Mouse (Mus musculus) gastrocnemius, adult 2 months (tissue): Measurements from ENCODE around the gene Fam69a. TPM values are rescaled to one million over a fixed set of nuclear protein-coding genes. Genes with fewer than 3 reads are reported as not detected.
A peak's percentile ranks its signal among the peaks of the same experiment; 100 is the strongest.

Source experiments
- DNase-seq: peaks from one replicate; pipeline ENCODE4 v3.0.0; 2022
- H3K27ac ChIP-seq: fragments of 200-600 bp; 2 replicates; pipeline ENCODE4 v1.8.1; 2022; ENCODE audit warnings: mild to moderate bottlenecking
- H3K4me3 ChIP-seq: fragments of 200-600 bp; 2 replicates; pipeline ENCODE4 v1.8.1; 2022; ENCODE audit warnings: mild to moderate bottlenecking, moderate library complexity
- CTCF ChIP-seq: fragments of 200-600 bp; IDR thresholded peaks from 2 replicates; pipeline ENCODE4 v1.8.1; 2022; ENCODE audit warnings: antibody characterized with exemption, mild to moderate bottlenecking, moderate library complexity
- intact Hi-C: fragments of 180-260 bp; cut with DNase I; formaldehyde crosslinking; loops from one replicate; pipeline ENCODE4 v1.15.1; 2025
- total RNA-seq, 2 experiments: library from RNA; stranded (reverse); gene quantifications; 2 replicates each; pipeline ENCODE4 v1.2.3; 2021

Gene Fam69a
- total RNA-seq, 2 experiments from 2014 or later, result 19.8 to 26.1 TPM

- intact Hi-C loops, result no loop called here
- DNase-seq, result no peak
- no peak overlapping the region for H3K4me3 ChIP-seq
- no peak overlapping the region for H3K27ac ChIP-seq
- TF ChIP-seq CTCF, result no peak
Measured at GRCm38 (mm10) chr5:108009721-108010120, 22.8 kb upstream of the Fam69a start.

- peak; percentile 76 for TF ChIP-seq CTCF
- DNase-seq, result no peak
- H3K4me3 ChIP-seq, result no peak overlapping the region
- intact Hi-C loops, result loop anchor here (1.0 kb wide), 1 partner anchor 85 kb away; no protein-coding TSS in a partner anchor
- no peak overlapping the region for H3K27ac ChIP-seq
Measured at GRCm38 (mm10) chr5:108005134-108005533, 18.2 kb upstream of the Fam69a start.

- no peak for TF ChIP-seq CTCF
- Histone ChIP-seq H3K4me3 (no peak overlapping the region), H3K27ac (peak overlapping the region; percentile 51; the same call in 1 of the 2 replicates)
- intact Hi-C loops, result no loop called here
- DNase-seq, result no peak
Measured at GRCm38 (mm10) chr5:108002734-108003133, 15.8 kb upstream of the Fam69a start.

GRCm38 (mm10) chr5:108000776-108001548 lies 14.1 kb upstream of the Fam69a start:
- peak overlapping the region; percentile 92 for H3K27ac ChIP-seq
- peak; percentile 78 for DNase-seq
- no peak; the same call in 1 of the 2 replicates for TF ChIP-seq CTCF
- H3K4me3 ChIP-seq, result peak overlapping the region; percentile 88
- intact Hi-C loops, result no loop called here

DNA sequence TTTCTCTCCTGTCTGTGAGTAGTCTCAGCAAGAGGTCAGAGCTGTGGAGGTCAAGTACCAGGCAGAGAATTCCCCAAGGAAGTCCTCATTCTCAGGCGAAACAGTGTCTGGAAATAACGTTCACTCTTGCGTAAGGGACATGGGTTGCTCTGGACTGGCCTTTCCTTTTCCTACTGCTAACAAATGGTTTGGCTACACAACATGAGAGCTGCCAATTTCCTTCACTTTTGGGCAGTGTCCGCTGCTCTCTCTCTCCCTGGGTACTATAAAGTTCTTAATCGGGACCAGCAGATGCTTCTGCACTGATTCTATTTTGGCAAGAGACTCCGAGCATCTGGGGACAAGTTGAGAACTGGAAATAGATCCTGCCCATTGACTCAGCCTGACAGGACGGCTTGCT lies 10.8 kb upstream of the Fam69a start:
- intact Hi-C loops, result no loop called here
- Histone ChIP-seq H3K4me3 (peak overlapping the region; percentile 39), H3K27ac (peak overlapping the region; percentile 86)
- no peak for TF ChIP-seq CTCF
- DNase-seq, result peak; percentile 79

GRCm38 (mm10) chr5:107995936-107996335 lies 9.1 kb upstream of the Fam69a start:
- Histone ChIP-seq H3K4me3 (no peak overlapping the region), H3K27ac (peak overlapping the region; percentile 86)
- DNase-seq, result no peak
- TF ChIP-seq CTCF, result no peak
- intact Hi-C loops, result no loop called here

- Histone ChIP-seq H3K27ac (peak overlapping the region; percentile 96), H3K4me3 (peak overlapping the region; percentile 93)
- intact Hi-C loops, result loop anchor here (5.0 kb wide), 1 partner anchor 41 kb away; no protein-coding TSS in a partner anchor
- DNase-seq, result no peak
- TF ChIP-seq CTCF, result no peak
Measured at GRCm38 (mm10) chr5:107987835-107988251, 958 bp upstream of the Fam69a start.

DNA sequence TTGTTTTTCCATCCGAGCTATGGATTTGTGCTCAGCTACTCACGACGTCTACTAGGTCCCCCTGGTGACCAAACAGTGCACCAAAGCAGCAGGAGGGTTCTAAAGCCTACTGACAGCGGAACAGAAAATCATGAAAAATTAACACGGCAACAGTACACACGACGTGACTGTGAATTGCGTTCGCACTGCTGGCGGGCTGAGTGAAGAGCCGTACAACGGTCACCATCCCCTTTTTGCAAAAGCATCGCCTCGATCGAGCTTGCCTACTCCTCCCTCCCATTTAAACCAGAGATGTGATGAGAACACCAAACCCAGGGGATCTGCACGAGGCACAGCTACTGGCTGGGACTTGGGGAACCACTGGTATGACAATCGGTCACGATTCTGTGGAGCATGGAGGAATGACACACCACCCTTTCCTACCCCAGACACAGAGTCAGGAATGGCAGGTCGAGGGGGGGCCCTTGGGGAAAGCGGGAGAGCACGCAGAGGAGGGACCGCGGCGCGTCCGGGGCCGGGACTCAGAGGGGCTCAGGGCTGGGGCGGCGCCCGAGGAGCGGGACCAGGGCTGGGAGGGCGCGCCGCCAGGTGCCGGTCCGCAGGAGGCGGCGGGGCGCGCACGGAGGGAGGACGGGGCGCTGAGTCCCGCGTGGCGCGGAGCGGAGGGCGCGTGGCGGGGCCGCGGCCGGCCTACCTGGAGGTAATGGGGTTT lies 474 bp downstream of the Fam69a start:
- intact Hi-C loops, result loop anchor here (1.0 to 5.0 kb wide), 2 partner anchors 39 to 65 kb away; no protein-coding TSS in a partner anchor
- Histone ChIP-seq H3K27ac (peak overlapping the region; percentile 96), H3K4me3 (peak overlapping the region; percentile 93)
- peak; percentile 63 for DNase-seq
- TF ChIP-seq CTCF, result peak; percentile 76

GRCm38 (mm10) chr5:107983946-107984345 lies 2.9 kb downstream of the Fam69a start:
- no peak for DNase-seq
- H3K27ac ChIP-seq, result peak overlapping the region; percentile 67
- intact Hi-C loops, result no loop called here
- TF ChIP-seq CTCF, result no peak
- no peak overlapping the region for H3K4me3 ChIP-seq

DNA sequence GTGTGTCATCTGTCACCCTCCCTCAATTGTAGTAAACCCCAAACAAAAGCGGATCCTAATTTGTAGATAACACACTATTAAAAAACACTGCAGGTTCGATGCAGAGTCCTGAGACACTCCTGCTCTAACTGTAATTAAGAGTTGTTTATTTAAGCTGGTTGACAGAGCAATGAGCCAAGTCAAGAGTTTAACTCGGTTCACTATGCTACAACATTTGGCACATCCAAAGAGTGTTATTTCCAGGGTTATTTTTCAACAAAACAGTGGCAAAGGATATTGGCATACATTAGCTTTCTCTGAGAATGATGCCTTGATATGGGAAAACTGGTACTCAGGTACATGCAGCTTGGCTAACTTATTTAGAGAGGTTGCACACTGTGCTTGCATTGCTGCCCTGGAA lies 4.9 kb downstream of the Fam69a start:
- Histone ChIP-seq H3K27ac (peak overlapping the region; percentile 72; the same call in 1 of the 2 replicates), H3K4me3 (no peak overlapping the region)
- TF ChIP-seq CTCF, result no peak
- DNase-seq, result no peak
- intact Hi-C loops, result no loop called here

DNA sequence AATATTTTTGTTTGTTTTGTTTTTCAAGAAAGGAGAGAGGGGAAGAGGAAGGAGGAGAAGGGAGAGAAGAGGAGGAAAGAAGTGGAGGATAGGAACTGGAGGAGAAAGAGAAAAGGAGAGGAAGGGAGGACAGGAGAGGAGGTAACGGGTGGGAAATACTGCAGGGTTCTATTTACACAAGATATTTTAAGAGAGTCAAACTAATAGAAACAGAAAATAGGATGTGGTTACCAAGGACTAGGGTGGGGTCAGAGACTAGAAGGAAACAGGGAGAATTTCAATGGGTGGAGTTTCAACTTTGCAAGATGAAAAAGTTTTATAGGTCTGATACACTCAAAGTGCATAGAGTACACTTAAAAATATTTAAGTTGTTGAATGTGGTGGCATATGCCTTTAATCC lies 7.0 kb downstream of the Fam69a start:
- intact Hi-C loops, result loop anchor here (2.0 kb wide), 1 partner anchor 17 kb away; no protein-coding TSS in a partner anchor
- H3K27ac ChIP-seq, result peak overlapping the region; percentile 72

DNA sequence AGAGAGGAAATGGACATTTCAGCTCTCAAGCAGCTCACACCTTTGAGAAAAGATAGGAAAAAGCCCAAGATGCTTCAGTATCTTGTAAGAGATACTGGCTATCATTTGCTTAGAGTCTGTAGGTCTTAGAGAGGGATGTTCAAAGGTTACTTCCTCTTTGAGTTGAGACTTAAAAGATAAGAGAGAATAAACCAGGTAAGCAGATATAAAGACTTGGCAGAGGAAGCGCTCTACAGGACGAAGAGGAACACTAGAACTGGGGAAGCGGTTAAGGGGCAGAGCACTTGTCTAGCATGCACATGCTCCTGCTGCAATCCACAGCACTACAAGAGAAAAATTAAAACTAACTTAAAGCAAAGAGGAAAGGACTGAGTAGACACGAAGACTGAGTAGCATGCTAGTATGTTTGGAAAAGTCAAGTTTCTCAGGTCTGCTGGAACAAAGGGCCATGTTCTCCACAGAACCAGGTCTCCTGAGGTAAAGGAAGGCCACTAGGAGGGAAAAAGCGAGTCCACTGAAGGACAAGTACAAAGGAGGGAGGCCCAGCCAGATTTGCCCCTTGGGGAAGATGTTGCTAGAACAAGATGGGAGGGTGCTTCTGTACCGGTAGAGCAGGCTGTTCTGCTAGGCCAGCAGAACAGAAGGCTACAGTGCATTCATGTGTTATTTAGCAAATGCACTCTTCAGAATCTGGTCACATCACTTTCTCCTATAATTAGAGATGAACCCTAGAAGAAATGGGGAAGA lies 8.4 kb downstream of the Fam69a start:
- H3K4me3 ChIP-seq, result no peak overlapping the region
- no peak for DNase-seq
- H3K27ac ChIP-seq, result peak overlapping the region; percentile 32; the same call in 1 of the 2 replicates
- intact Hi-C loops, result no loop called here
- no peak for TF ChIP-seq CTCF

More for the DNA sequence above, 7.0 kb downstream of the Fam69a start:
- no peak for DNase-seq
- no peak overlapping the region for H3K4me3 ChIP-seq
- no peak for TF ChIP-seq CTCF
